Mouse (Mus musculus): Measurements from ENCODE around the gene Taar6. TPM values are rescaled to one million over a fixed set of nuclear protein-coding genes. Genes with fewer than 3 reads are reported as not detected.

Gene Taar6
- polyA plus RNA-seq, 1 experiment from 2014 or later, result not detected

DNA sequence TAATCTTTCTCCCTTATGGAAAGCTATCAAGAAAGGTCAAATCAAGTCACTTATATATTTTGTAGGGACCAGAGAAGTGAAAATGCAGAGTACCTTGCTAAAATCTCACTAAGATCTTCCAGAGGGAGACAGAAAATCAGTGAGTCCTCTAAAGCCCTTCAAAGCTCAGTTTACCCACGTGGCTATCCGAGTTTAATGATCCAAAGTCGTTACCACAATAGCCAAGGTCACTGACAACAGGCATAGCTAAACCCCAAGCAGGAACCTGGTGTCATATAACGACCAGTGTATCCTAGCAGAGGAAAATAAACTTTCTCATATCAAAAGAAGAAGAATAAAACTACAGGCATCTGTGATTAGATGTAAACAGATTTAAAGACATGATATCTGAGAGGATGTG is 47.8 kb downstream of the Taar6 start:
- Histone ChIP-seq H3K4me3 (no peak overlapping the region), H3K4me2 (no peak overlapping the region), H3K9ac (no peak overlapping the region), H3K4me1 (replicated peaks) (no peaks in the 10 kb centered on the region), H3K27me3 (replicated peaks) (no peaks in the 10 kb centered on the region), H3K9me3 (replicated peaks) (no peaks in the 10 kb centered on the region), H3K36me3 (no peaks in the 10 kb centered on the region), H3K27ac (ENCODE audit: poor library complexity, severe bottlenecking) (no peak overlapping the region)
- WGBS, result 48% methylated on average over 4 of the region's 4 CpGs
- ATAC-seq (ENCODE audit: insufficient number of reproducible peaks, low FRiP score), result no peak

Other genes with a start within 250 kb of the Taar6 start
- gene Rps12, start 198.4 kb downstream of the Taar6 start, polyA plus RNA-seq (2016; fragmentation: Nextera tagmentation; extraction: Ambion mirVana), result 97.0 and 101 TPM in 2 replicates
- gene Slc18b1, start 188.7 kb downstream of the Taar6 start, polyA plus RNA-seq (2016; fragmentation: Nextera tagmentation; extraction: Ambion mirVana), result 6.6 and 9.5 TPM in 2 replicates
- gene Vnn3, start 134.2 kb downstream of the Taar6 start, polyA plus RNA-seq (2016; fragmentation: Nextera tagmentation; extraction: Ambion mirVana), result not detected in 2 replicates
- gene Vnn1, start 91.0 kb downstream of the Taar6 start, polyA plus RNA-seq (2016; fragmentation: Nextera tagmentation; extraction: Ambion mirVana), result 6.9 and 7.0 TPM in 2 replicates
- not detected in 2 replicates for gene Taar1, start 65.3 kb downstream of the Taar6 start, polyA plus RNA-seq (2016; fragmentation: Nextera tagmentation; extraction: Ambion mirVana)
- not detected in 2 replicates for gene Taar2, start 47.1 kb downstream of the Taar6 start, polyA plus RNA-seq (2016; fragmentation: Nextera tagmentation; extraction: Ambion mirVana)
- not detected in 2 replicates for gene Taar3, start 36.1 kb downstream of the Taar6 start, polyA plus RNA-seq (2016; fragmentation: Nextera tagmentation; extraction: Ambion mirVana)
- gene Taar4, start 25.2 kb downstream of the Taar6 start, polyA plus RNA-seq (2016; fragmentation: Nextera tagmentation; extraction: Ambion mirVana), result not detected in 2 replicates
- not detected in 2 replicates for gene Taar5, start 14.9 kb downstream of the Taar6 start, polyA plus RNA-seq (2016; fragmentation: Nextera tagmentation; extraction: Ambion mirVana)
- gene Taar7a, start 7.8 kb upstream of the Taar6 start, polyA plus RNA-seq (2016; fragmentation: Nextera tagmentation; extraction: Ambion mirVana), result not detected in 2 replicates
- gene Taar7b, start 14.3 kb upstream of the Taar6 start, polyA plus RNA-seq (2016; fragmentation: Nextera tagmentation; extraction: Ambion mirVana), result not detected in 2 replicates
- not detected in 2 replicates for gene Taar7d, start 41.6 kb upstream of the Taar6 start, polyA plus RNA-seq (2016; fragmentation: Nextera tagmentation; extraction: Ambion mirVana)
- gene Taar7e, start 52.0 kb upstream of the Taar6 start, polyA plus RNA-seq (2016; fragmentation: Nextera tagmentation; extraction: Ambion mirVana), result not detected in 2 replicates
- gene Taar7f, start 63.9 kb upstream of the Taar6 start, polyA plus RNA-seq (2016; fragmentation: Nextera tagmentation; extraction: Ambion mirVana), result not detected in 2 replicates
- not detected in 2 replicates for gene Taar8a, start 90.9 kb upstream of the Taar6 start, polyA plus RNA-seq (2016; fragmentation: Nextera tagmentation; extraction: Ambion mirVana)
- gene Taar8b, start 106.6 kb upstream of the Taar6 start, polyA plus RNA-seq (2016; fragmentation: Nextera tagmentation; extraction: Ambion mirVana), result not detected in 2 replicates
- not detected in 2 replicates for gene Taar8c, start 116.3 kb upstream of the Taar6 start, polyA plus RNA-seq (2016; fragmentation: Nextera tagmentation; extraction: Ambion mirVana)
- gene Taar9, start 123.9 kb upstream of the Taar6 start, polyA plus RNA-seq (2016; fragmentation: Nextera tagmentation; extraction: Ambion mirVana), result not detected in 2 replicates
- gene Stx7, start 163.7 kb upstream of the Taar6 start, polyA plus RNA-seq (2016; fragmentation: Nextera tagmentation; extraction: Ambion mirVana), result 86.9 and 92.5 TPM in 2 replicates
- gene Moxd1, start 237.9 kb upstream of the Taar6 start, polyA plus RNA-seq (2016; fragmentation: Nextera tagmentation; extraction: Ambion mirVana), result 2.7 TPM in 2 replicates

Measured in heart, embryonic 12.5 days (tissue).